Mouse (Mus musculus): ENCODE data around the gene Gm17604.

GRCm38 (mm10) chrX:165004779-165005324 is at the start of gene Gm17604:
- TF ChIP-seq GATA1 (IDR thresholded peaks at IDR 0.05; ENCODE audit: borderline replicate concordance, low read length) (no peak), FLI1 (IDR thresholded peaks at IDR 0.05; ENCODE audit: low read length) (no peak)

Data from megakaryocyte, embryonic 14.5 days (primary cell).